14 mouse cellular contexts compared by ENCODE assay signal in the genomic region with DNA sequence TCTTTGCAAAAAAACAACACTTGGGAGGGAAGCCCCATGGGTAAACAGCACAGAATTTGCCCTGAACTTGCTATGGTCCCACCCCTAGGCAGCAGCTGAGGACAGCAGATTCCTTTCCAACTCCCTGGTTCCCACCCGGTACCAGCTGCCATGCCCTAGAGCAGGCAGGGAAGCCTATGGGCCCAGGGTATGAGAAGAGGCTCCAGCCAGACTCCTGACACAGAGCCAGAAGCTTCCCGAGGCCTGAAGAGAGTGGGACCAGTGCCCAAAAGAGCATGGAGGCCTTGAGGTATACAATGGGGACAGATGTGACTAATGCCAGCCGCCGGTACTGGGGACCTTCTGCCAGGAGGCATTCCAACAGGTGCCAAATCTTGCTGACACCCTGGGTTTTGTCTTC.
DNase-seq lines count a peak whose midpoint lies in the region; ATAC-seq and TF ChIP-seq lines count a peak whose summit lies in the region.
"Had no signal": no experiment of that assay in that cellular context is flagged by ENCODE, and none has a peak within 500 bp of the region (broad histone marks: within the 10 kb centered on the region; RNA-seq: fewer than 3 reads in every experiment).

No protein-coding gene starts in this region.

- H3K9ac ChIP-seq in midbrain, embryonic 16.5 days (ENCODE audit: low read depth, low read length), result no peak overlapping the region
- no peak overlapping the region for H3K9ac ChIP-seq in midbrain, postnatal 0 days (replicated peaks; ENCODE audit: low read length, poor library complexity, severe bottlenecking)
- H3K9ac ChIP-seq: heart, embryonic 13.5 days; lung, embryonic 15.5 days; neural tube, embryonic 12.5 days had no signal

- H3K27me3 ChIP-seq in cerebellum, adult 2 months (ENCODE audit: control insufficient read depth, insufficient read depth, low read length), result no peaks in the 10 kb centered on the region
- H3K27me3 ChIP-seq in midbrain, embryonic 10.5 days (ENCODE audit: low read depth, poor library complexity, severe bottlenecking), result no peaks in the 10 kb centered on the region
- H3K27me3 ChIP-seq in midbrain, embryonic 16.5 days (ENCODE audit: control insufficient read depth, insufficient read depth, low read depth, low read length), result no peaks in the 10 kb centered on the region
- H3K27me3 ChIP-seq in midbrain, postnatal 0 days (ENCODE audit: insufficient read depth, low read length), result no peaks in the 10 kb centered on the region
- H3K27me3 ChIP-seq: lung, embryonic 15.5 days; neural tube, embryonic 12.5 days had no signal

- no peak for TF ChIP-seq CTCF in cerebellum, adult 2 months (IDR thresholded peaks at IDR 0.05; ENCODE audit: borderline replicate concordance, insufficient read depth, low read depth, low read length)
- no peak for TF ChIP-seq CTCF in midbrain, postnatal 0 days (IDR thresholded peaks at IDR 0.05)

- no peak overlapping the region for H3K4me3 ChIP-seq in cerebellum, adult 2 months (replicated peaks; ENCODE audit: insufficient read depth, low read depth, low read length)
- H3K4me3 ChIP-seq in midbrain, embryonic 10.5 days, result no peak overlapping the region
- H3K4me3 ChIP-seq in midbrain, embryonic 16.5 days (ENCODE audit: low read depth, low read length), result no peak overlapping the region
- no peak overlapping the region for H3K4me3 ChIP-seq in midbrain, postnatal 0 days (ENCODE audit: low read depth, low read length)
- H3K4me3 ChIP-seq: heart, embryonic 13.5 days; lung, embryonic 15.5 days; neural tube, embryonic 12.5 days had no signal

- H3K4me1 ChIP-seq in cerebellum, adult 2 months (ENCODE audit: control insufficient read depth, insufficient read depth, low read length), result peaks cover 16% of the 10 kb centered on the region
- H3K4me1 ChIP-seq in midbrain, embryonic 10.5 days, result peaks cover 17% of the 10 kb centered on the region
- no peaks in the 10 kb centered on the region for H3K4me1 ChIP-seq in midbrain, embryonic 16.5 days (ENCODE audit: control insufficient read depth, insufficient read depth, low read length)
- H3K4me1 ChIP-seq in midbrain, postnatal 0 days (ENCODE audit: insufficient read depth, low read length), result no peaks in the 10 kb centered on the region
- H3K4me1 ChIP-seq: heart, embryonic 13.5 days; lung, embryonic 15.5 days had no signal

- H3K9me3 ChIP-seq in midbrain, embryonic 10.5 days (replicated peaks), result no peaks in the 10 kb centered on the region
- no peaks in the 10 kb centered on the region for H3K9me3 ChIP-seq in midbrain, embryonic 16.5 days (replicated peaks; ENCODE audit: control insufficient read depth, low read length, poor library complexity, severe bottlenecking)
- no peaks in the 10 kb centered on the region for H3K9me3 ChIP-seq in midbrain, postnatal 0 days (ENCODE audit: low read length)
- H3K9me3 ChIP-seq: heart, embryonic 13.5 days; lung, embryonic 15.5 days; neural tube, embryonic 12.5 days had no signal

- H3K36me3 ChIP-seq in midbrain, embryonic 10.5 days, result no peaks in the 10 kb centered on the region
- H3K36me3 ChIP-seq in midbrain, embryonic 16.5 days (ENCODE audit: control insufficient read depth, insufficient read depth, low read length), result no peaks in the 10 kb centered on the region
- H3K36me3 ChIP-seq in midbrain, postnatal 0 days (ENCODE audit: insufficient read depth, low read length), result no peaks in the 10 kb centered on the region
- H3K36me3 ChIP-seq: heart, embryonic 13.5 days; lung, embryonic 15.5 days; neural tube, embryonic 12.5 days had no signal

- 14% methylated on average over 4 of the region's 4 CpGs for WGBS in cerebellum, adult 2 months
- WGBS in midbrain, embryonic 10.5 days, result 95% methylated on average over 4 of the region's 4 CpGs
- 53% methylated on average over 4 of the region's 4 CpGs for WGBS in midbrain, embryonic 16.5 days
- WGBS in midbrain, postnatal 0 days, result 57% methylated on average over 4 of the region's 4 CpGs

- ATAC-seq in midbrain, embryonic 16.5 days, result no peak
- ATAC-seq in midbrain, postnatal 0 days (ENCODE audit: low FRiP score), result no peak

- TF ChIP-seq POLR2A in cerebellum, adult 2 months (IDR thresholded peaks at IDR 0.05; ENCODE audit: borderline replicate concordance, insufficient read depth, low read length), result no peak

- H3K4me2 ChIP-seq in midbrain, embryonic 16.5 days (ENCODE audit: low read length), result no peak overlapping the region
- no peak overlapping the region for H3K4me2 ChIP-seq in midbrain, postnatal 0 days (ENCODE audit: low read depth, low read length, poor library complexity, severe bottlenecking)
- H3K4me2 ChIP-seq: heart, embryonic 13.5 days; lung, embryonic 15.5 days; neural tube, embryonic 12.5 days had no signal

- H3K27ac ChIP-seq in cerebellum, adult 2 months (ENCODE audit: insufficient read depth, low read length), result no peak overlapping the region
- peak overlapping the region; percentile 1; the same call in 1 of the 2 replicates for H3K27ac ChIP-seq in midbrain, embryonic 10.5 days (replicated peaks)
- H3K27ac ChIP-seq in midbrain, embryonic 16.5 days (ENCODE audit: low read length), result no peak overlapping the region
- H3K27ac ChIP-seq in midbrain, postnatal 0 days (ENCODE audit: low read depth, low read length), result no peak overlapping the region
- H3K27ac ChIP-seq: heart, embryonic 13.5 days; lung, embryonic 15.5 days; neural tube, embryonic 12.5 days had no signal

- DNase-seq in cerebellum, postnatal 10 days, result peak; percentile 88 to 91
- DNase-seq in cerebellum, adult 2 months, result no peak
- no peak for DNase-seq in midbrain, embryonic 10.5 days (ENCODE audit: low spot score)
- DNase-seq in cerebellum, postnatal 25 days, result peak; percentile 38 to 53
- DNase-seq in midbrain, postnatal 0 days (ENCODE audit: low spot score), result peak; percentile 89
- no peak for DNase-seq in left cerebral cortex, adult 9 months (ENCODE audit: low spot score in 2 of 2)
- DNase-seq in heart, postnatal 36 days, result no peak
- DNase-seq: kidney, postnatal 10 days; layer of hippocampus, postnatal 36 days; liver had no signal

- intact Hi-C loops in heart, postnatal 36 days (cut with DNase I), result no loop called here

Comparison
In these comparisons a context has a peak if more than half of its experiments do, and no peak if none do; other contexts are left out.
1. DNase-seq: peak in cerebellum, postnatal 10 days (2 of 2), cerebellum, postnatal 25 days (2 of 2) and midbrain, postnatal 0 days (single experiment); none in cerebellum, adult 2 months (0 of 2), midbrain, embryonic 10.5 days (single experiment), left cerebral cortex, adult 9 months (0 of 2) and heart, postnatal 36 days (0 of 2).